In genomic region chr11:96984903-96985302, GRCm38 (mm10) we compare ENCODE assay signal across 14 mouse cellular contexts. TPM values are rescaled to one million over a fixed set of nuclear protein-coding genes. Genes with fewer than 3 reads are reported as not detected.
"Had no signal": no experiment of that assay in that cellular context is flagged by ENCODE, and none has a peak within 500 bp of the region (broad histone marks: within the 10 kb centered on the region; RNA-seq: fewer than 3 reads in every experiment).

No protein-coding gene starts in this region.

- H3K27ac ChIP-seq: left cerebral cortex, adult 2 months; liver, embryonic 14.5 days; macrophage; midbrain, embryonic 13.5 days had no signal

- H3K9me3 ChIP-seq: midbrain, embryonic 13.5 days had no signal

- H3K4me2 ChIP-seq: lung, embryonic 14.5 days; midbrain, embryonic 13.5 days had no signal

- DNase-seq: kidney, adult 18-20 months; kidney, postnatal 10 days; kidney, postnatal 36 days; layer of hippocampus, postnatal 36 days; liver, postnatal 0 days; lung, embryonic 14.5 days; thymus, postnatal 36 days had no signal

- H3K36me3 ChIP-seq: midbrain, embryonic 13.5 days had no signal

- ATAC-seq: liver, postnatal 0 days; lung, postnatal 0 days; midbrain, embryonic 13.5 days; midbrain, embryonic 16.5 days had no signal

- H3K4me3 ChIP-seq: left cerebral cortex, adult 2 months; midbrain, embryonic 13.5 days had no signal

- H3K9ac ChIP-seq: liver, embryonic 14.5 days; liver, postnatal 0 days; lung, embryonic 14.5 days; midbrain, embryonic 13.5 days had no signal

RNA-seq across cellular contexts. Expression of gene Sp6, which starts 28.3 kb away (rescaled TPM):
- polyA plus RNA-seq: macrophage had no signal

RNA-seq across cellular contexts. Expression of gene Lrrc46, which starts 56.3 kb away (rescaled TPM):
- polyA plus RNA-seq: spleen, adult 2 months had no signal
